Mouse (Mus musculus): ENCODE data around the gene Dock9. TPM values are rescaled to one million over a fixed set of nuclear protein-coding genes. Genes with fewer than 3 reads are reported as not detected.
"Not testable (repeated sequence)": the region's sequence is repeated elsewhere in the genome, so short reads cannot be mapped to it uniquely, and the experiment has no call there.

Gene Dock9
- total RNA-seq, 2 experiments from 2014 or later = 39.6 to 42.0 TPM

DNA sequence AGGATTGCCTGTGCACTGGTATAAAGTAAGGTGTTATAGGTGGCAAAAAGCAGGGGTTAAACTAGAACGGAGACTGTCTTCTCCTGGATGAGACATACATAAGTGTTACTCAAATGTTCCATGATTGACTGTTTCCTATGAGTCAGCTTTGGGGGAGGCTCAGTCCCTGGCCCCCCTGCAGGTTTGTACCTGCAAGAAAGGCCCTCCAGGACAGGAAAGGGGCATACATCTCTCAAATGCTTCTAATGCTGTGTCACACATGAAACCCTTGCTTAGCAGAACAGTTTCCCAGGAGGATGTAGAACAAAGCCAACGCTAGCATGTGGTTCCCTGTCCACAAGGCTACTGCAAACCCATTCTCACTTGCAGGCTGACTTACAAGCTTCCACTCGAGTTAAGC, 87.5 kb downstream of the Dock9 start:
- intact Hi-C loops (cut with DNase I) = no loop called here
- no peak for DNase-seq

DNA sequence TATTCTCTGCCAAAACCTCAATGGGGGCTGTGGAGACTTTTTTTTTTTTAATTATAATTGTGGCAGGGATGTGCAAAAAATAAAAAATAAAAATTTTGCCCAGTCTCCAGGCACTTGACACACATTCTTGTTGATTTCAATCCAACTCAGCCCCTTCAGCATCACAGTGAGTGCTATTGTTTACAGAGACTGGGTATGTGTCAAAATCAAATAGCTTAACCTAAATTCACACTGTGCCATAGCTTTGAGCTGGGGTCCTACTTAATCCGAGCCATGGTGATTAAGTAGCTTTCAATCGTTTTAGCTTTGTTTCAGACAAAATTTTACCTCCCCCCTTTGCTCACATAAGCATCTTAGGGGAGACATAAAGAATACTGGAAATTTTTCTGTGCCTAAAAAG, 89.4 kb downstream of the Dock9 start:
- DNase-seq = no peak
- intact Hi-C loops (cut with DNase I) = no loop called here

DNA sequence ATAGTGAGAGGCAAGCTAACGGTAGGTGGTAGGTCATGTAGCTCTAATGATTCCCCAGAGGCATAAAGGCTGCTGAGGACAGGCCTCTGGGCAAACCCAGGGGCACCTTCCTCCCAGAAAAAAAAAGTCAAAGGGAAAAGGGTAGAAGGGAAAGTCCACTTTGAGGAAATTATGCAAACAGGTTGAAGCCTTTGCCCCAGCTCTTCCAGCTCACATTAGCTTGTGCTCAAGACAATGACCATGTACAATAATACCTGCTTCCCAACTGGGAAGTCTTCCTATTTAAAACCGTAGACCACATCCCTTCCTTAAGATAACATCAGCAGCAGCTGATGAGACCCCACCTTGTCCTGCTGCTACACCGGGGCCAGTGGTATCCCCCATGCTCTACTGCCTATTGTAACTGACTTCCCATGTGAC, 91.1 kb downstream of the Dock9 start:
- intact Hi-C loops (cut with DNase I) = no loop called here
- DNase-seq = no peak

DNA sequence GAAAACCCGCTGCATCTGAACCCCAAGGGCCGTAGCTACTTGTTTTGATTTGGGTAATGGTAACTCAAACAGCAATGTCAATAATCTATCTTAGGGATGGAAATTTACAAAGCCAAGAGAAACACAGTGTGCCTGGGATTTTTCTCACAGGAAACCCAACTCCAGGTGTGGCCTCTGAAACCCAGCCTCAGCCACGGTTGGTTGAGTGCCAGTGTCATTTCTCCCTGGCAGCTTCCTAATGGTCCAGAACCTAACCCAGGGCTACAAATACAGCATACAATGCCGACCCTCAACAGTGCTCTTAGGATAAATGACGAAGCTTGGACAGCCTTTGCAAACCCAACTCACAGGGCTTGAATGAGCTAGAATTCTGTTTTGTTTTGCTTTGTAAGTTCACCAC, 92.0 kb downstream of the Dock9 start:
- no peak for DNase-seq
- intact Hi-C loops (cut with DNase I) = no loop called here

DNA sequence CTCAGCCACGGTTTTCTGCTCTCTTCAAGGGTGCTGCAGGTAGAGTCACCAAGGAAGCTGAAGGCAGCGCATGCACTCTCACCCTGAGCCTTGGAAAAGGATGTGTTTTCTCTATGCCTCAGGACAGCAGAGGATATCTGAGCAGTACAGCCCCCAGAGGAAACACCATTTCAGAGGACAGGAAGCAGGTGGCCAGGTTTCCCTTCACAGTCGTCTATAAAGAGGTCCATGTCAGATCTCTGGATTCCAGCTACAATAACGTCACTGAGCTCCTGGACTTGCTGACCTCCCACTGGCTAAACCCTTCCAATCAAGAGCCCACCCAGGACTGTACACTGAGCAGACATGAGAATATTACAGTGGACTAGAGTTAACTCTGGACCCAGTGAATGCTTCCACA, 95.1 kb downstream of the Dock9 start:
- intact Hi-C loops (cut with DNase I) = no loop called here
- no peak for DNase-seq

DNA sequence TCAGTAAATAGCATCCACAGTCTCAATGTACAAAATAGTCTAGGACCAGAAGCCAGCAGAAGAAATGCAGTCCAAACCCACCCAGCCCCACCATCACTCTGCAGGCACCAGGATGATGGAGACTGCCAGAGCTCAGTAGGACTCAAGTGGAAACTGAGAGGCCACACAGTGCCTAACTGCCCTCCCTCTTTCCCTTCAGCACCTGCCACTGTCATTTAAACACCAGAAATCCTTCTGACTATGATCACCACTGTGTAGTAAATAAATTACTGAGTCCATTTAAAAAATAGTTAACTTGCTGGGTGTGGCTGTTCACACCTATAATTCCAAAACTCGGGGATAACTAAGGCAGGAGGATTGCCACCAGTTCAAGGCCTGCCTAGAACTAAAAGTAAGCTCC, 97.6 kb downstream of the Dock9 start:
- no peak for DNase-seq
- intact Hi-C loops (cut with DNase I) = no loop called here

DNA sequence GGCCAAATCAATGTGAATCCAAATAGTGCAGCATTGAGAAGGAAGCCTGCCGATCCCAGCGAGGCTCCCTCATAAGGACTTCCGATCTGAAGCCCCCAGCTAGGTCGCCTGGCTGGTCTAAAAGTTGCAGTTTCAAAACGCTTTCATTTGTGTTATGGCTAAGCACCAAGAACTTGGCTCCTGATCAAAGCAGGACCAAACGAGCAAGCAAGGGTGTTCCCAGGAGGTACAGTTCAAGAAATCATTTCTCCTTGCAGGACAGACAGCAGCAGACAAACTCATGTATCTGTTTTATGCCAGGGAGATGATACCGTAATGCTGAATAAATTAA, 99.1 kb downstream of the Dock9 start:
- DNase-seq = no peak
- intact Hi-C loops (cut with DNase I) = loop anchor here (5.0 kb wide), 3 partner anchors 36 to 54 kb away; no protein-coding TSS in a partner anchor

DNA sequence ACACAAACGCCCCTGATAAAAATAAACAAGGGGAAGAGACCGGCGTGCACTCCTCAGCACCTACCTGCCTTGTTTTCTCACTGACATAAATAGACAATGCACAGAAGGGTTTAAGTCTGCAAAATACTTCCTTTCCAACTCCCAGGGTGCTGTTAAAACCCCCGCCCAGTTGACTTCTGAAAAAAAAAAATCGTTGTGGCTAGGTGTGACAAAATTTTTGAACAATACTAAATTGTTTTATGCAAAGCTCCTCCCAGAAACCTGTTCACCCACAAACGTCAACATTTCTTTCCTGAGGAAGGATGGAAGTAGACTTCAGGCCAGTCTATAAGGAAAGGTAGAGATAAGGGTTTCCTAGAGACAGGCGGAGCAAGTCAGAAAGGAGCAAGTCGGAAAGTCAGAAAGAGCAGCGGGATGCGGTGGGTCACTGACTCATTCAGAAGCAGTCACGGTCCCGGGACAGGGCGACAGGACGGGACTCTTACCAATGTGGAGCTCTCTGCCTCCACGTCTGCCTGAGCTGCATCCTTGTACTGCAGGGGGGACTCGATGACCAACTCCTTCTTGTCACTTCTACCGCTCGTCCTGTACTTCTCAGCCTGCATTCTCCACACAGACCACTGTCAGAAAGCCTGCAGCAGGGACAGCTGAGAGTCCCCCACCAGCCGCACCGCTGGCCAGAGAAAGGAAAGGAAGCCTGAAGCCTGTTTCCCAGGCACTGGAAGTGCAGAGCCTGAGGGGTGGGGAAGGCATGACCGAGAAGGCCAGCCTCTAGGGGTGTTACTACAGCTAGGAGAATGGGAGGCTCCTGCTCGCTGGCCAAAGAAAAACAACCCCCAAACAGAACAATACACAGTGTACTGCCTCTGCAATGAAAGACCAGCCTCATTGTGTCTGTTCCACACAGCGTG, 99.7 kb downstream of the Dock9 start:
- intact Hi-C loops (cut with DNase I) = loop anchor here (2.0 to 5.0 kb wide), 4 partner anchors 19 to 54 kb away; no protein-coding TSS in a partner anchor
- DNase-seq = peak; percentile 77 to 78

DNA sequence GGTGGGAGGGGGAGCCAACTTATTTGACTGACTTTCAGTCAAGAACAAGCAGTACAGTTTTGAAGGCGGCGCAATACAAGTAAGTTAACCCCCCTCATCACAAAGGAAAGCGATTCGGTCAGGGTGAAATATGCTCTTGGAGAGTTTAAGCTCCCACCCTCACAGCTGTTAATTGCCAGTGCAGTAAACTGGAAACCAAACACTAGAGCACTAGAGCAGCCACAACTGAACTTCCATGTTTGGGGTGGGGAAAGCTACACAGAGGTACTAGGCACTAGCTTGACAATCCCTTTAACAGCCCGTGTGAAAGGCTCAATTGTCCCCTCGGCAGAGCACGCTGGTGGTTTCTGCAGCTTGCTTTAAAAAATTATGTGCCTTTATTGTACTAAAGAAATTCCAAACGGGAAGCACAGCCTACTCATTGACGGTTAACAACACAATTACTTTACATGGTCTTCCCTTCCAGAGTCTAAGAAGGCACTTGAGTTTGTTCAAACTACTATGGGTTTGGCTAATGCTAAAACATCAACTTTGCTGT, 100.4 kb downstream of the Dock9 start:
- no peak for DNase-seq
- intact Hi-C loops (cut with DNase I) = loop anchor here (2.0 to 5.0 kb wide), 4 partner anchors 18 to 55 kb away; no protein-coding TSS in a partner anchor

DNA sequence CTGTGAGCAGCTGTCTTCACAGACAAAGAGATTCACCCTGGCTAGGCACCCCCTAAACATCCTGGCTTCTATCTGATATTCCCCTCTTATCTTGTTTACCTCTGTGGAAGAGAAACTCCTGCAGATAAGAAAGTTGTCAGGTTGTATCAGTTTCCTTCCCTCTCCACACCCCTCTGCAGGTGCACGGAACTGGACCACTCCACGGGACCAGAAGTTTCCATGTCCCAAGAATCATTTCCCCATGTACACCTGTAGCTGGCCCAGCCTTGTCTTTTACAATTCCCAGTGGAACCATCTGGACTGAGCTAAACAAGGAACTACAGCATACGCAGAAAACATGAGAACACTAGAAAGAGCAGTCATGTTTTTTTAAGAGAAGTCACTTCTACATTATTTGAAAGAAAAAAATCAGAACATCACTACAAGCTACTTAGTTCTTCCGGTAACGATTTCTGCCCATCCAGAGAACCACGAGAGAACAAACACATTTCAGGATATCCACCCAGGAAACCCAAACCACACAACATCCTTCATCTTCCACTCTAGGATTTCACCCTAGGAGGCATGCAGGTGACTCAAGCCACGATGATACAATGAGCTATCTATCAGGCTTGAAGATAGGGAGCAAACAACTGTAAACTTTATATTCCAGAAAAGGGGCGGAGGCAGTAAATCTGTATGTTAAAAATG, 101.1 kb downstream of the Dock9 start:
- intact Hi-C loops (cut with DNase I) = loop anchor here (2.0 to 5.0 kb wide), 4 partner anchors 18 to 56 kb away; no protein-coding TSS in a partner anchor
- no peak for DNase-seq

DNA sequence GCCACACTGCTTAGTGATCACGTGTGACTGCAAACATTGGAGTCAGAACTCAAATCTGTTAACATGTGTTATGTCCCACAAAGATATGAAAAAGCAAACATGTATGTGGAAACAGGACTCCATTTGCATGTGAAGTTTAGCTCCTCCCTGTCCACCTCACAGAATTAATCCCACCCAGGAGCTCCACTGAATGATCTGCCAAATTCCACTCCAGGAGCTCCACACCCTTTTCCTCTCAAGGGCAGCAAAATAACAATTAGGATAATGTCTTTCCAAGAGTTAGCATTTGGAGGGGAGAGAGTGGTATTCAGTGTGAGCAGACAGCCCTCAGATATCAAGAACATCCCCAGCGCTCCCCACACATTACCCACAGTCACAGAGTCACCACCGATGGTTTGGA, 102.9 kb downstream of the Dock9 start:
- intact Hi-C loops (cut with DNase I) = loop anchor here (5.0 kb wide), 3 partner anchors 32 to 58 kb away; no protein-coding TSS in a partner anchor
- DNase-seq = no peak

DNA sequence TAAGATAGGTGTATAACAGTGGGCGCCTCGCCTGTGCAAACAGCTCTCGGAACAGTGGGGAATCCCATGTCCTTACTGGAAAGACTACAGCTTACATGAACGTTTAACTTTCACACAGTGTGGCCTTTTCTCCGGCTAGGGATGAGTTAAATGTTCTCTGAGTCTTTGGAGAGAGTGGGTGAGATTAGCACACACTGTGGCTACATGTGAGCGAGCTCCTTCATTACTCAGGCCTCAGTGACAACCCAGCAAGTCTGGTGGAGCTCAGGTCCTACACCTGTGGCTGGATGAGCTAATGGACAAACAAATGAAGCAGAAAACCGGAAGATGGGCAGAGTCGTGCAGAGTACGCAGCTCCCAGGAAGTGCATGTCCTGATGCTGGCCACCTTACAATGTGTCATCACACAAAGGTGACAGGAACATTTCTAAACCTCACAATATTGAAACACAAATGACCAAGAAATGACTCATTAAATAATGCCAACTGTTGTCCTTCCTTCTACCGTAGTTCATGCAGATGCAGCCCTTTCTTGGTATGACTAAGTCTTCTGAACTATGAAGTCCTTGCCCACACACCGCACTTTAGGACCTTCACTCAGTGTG, 103.5 kb downstream of the Dock9 start:
- DNase-seq = no peak

DNA sequence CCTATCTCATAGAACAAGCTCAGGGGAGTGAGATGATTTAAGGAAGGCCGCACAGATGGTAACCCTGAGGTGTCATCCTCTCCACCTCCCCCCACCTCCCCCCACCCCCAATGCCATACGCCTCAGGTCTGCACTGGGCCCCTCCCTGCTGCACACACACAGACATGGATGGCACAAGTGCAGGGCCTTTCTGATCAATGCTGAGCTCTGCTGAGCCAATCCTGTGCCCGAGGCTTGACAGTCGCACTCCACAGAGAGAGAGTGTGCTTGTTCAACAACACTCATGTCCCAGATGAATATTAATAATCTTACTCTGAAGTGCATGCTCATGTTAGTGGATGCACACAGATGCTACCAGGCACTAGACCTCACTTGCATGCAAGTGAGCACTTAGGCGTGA, 108.0 kb downstream of the Dock9 start:
- intact Hi-C loops (cut with DNase I); DNase-seq: not testable (repeated sequence)

More for the DNA sequence above, 103.5 kb downstream of the Dock9 start:
- intact Hi-C loops (cut with DNase I) = no loop called here

DNA sequence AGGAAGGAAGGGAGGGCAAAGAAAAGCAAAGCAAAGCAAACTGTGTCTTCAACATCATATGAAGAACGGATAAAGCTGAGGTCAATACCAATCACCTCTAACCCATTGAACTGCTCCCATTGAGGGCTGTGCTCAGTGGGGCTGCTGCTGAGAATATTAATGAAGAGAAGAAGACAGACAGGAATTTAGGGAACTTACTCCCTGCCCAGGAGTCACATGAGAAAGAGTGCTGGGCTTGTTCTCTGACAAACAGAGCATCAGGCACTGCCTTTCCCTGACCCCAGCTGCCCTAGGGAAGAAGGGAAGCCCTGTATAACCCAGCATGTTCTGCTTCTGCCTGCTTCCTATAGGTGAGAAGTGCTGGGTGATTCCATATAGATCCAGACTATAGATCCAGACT, 109.5 kb downstream of the Dock9 start:
- intact Hi-C loops (cut with DNase I) = no loop called here

DNA sequence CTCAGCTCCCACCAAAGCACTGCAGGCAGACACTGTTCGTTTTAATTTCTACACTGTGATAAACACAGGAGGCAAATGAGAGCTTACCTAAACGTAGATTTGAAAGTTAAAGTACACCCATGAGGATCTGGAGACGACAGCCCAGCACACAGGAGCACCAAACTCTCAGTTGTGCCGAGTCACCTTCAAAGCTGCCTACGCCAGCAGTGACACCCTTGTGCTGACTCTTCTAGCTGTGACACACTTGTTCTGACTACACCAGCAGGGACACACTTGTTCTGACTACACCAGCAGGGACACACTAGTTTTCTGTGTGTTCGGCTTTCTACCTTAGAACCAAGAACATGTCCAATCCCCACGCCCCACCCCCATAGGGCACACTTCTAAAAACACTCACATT, 110.4 kb downstream of the Dock9 start:
- DNase-seq = no peak
- intact Hi-C loops (cut with DNase I) = no loop called here

More for the DNA sequence above, 109.5 kb downstream of the Dock9 start:
- DNase-seq = no peak

DNA sequence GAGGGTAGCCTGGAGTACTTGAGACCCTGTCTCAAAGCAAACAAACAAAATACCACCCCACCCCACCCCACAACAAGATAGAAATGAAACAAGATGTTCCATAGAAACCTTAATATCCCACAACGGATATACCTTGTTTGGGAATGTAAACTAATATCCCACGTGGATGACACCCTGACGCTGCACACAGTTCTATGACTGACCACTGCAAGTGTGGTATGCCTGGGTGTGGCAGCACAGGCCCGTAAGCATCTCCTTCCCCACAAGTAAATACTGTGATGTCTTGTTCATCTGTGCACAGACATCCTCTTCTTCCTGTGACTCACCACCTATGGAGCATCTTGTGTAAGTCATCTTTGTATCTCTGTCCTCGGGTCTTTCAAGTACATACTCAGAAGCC, 118.7 kb downstream of the Dock9 start:
- intact Hi-C loops (cut with DNase I) = loop anchor here (2.0 kb wide), 1 partner anchor 18 kb away; no protein-coding TSS in a partner anchor
- DNase-seq = no peak

DNA sequence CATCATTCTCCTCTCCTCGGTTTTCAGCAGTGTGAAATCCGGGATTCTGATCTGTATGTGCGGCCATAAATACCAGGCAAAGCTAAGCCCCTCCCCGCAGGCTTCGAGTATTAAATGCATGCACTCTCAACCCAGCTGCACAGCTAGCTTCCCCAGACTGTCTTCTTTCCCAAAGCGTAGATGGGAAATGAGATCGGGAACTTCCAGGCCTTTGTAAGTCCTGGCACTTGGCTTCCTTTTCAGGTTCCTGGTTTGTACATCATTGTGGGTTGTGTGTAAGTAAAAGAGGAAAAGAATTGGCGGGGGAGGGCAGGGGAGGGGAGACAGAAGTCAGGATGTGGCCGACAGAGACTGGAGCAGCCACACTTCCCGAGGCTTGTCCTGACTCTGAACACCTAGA, 119.2 kb downstream of the Dock9 start:
- DNase-seq = no peak

DNA sequence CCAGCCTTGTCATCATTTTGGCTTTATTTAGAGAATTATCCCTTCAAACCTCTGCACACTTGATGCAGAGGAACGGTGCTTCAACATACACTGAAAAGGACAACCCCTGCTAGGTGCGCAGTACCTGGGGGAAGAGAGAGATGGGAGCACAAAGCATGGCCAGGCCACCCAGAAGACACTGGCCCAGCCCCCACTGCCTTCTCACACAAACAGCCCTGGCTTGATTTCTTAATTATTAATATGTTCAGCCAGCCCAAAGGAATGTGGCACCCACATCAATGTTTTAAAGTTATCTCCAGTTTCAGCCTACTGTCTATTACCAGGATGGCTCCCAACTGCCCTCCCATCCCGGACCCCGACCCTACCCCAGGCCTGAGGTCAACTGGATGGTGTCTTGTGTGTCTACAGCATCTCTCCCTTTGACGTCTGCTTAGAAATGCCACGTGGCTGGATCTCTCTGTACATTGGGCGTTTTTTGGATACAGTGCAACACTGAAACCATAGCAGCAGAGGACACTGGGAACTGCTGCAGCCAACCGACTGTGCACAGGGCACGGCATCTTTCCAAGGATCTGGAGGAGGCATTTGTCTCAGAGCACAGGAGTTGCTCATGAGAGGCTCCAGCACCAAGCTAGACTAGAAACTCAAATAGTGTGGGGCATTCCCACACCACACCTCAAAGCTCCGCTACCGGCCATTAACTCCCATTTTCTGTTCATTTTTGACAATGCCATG, 120.9 kb downstream of the Dock9 start:
- intact Hi-C loops (cut with DNase I) = no loop called here
- no peak for DNase-seq

More for the DNA sequence above, 119.2 kb downstream of the Dock9 start:
- intact Hi-C loops (cut with DNase I) = loop anchor here (2.0 kb wide), 1 partner anchor 18 kb away; no protein-coding TSS in a partner anchor

DNA sequence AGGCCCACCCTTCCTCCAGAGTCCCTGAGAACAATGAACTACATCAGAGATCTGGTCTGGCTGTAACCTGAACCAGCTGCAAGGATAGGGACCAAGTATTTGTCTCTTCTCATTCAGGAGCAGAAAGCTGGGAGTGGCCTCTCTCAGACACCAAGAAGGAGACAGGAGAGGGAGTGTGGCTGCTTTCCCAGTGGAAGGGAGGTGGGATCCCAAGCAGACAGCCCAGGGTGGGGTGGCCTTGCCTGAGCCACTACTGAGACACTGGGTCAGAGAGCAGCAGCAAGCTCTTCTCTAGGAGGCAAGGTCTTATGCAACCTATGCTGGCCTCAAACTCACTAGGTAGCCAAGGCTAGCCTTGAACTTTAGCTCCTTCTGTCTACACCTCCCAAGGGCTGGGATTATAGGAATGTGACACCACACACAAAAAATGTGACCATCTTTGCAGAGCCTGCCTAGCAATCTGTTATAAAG, 121.5 kb downstream of the Dock9 start:
- DNase-seq = peak; percentile 43 to 45
- intact Hi-C loops (cut with DNase I) = no loop called here

DNA sequence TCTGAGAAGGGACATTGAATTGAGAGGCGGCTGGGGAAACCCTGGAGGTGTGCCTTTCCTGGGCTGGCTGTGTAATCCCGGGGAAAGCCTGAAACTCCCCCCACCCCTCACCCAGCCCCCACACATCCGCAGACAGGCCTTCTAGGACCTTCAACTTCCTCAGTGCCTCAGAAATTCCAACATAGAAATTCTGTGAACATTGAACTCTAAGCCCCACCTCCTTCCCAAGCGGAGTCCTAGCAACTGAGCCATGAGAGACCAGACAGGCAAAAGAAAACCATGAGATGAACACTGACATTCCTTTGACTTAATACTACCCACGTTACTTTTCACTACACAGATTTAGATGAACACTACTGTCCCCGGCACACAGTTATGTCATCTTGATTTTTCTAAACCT, 122.1 kb downstream of the Dock9 start:
- DNase-seq = peak in 1 of 2 experiments; percentile 49
- intact Hi-C loops (cut with DNase I) = no loop called here

Measured in heart, postnatal 10 days (tissue).